12 mouse cellular contexts compared by ENCODE assay signal in genomic region chr3:88453986-88454385, GRCm38 (mm10). TPM values are rescaled to one million over a fixed set of nuclear protein-coding genes. Genes with fewer than 3 reads are reported as not detected.
DNase-seq lines count a peak whose midpoint lies in the region; ATAC-seq lines count a peak whose summit lies in the region.
"Had no signal": no experiment of that assay in that cellular context is flagged by ENCODE, and none has a peak within 500 bp of the region (broad histone marks: within the 10 kb centered on the region; RNA-seq: fewer than 3 reads in every experiment).

No protein-coding gene starts in this region.

- peak overlapping the region; percentile 21; the same call in 1 of the 2 replicates for H3K9ac ChIP-seq in intestine, embryonic 16.5 days (ENCODE audit: low read depth, low read length)
- H3K9ac ChIP-seq in stomach, embryonic 15.5 days = no peak overlapping the region
- no peak overlapping the region for H3K9ac ChIP-seq in midbrain, embryonic 16.5 days (ENCODE audit: low read depth, low read length)
- no peak overlapping the region for H3K9ac ChIP-seq in hindbrain, embryonic 14.5 days
- H3K9ac ChIP-seq: kidney, embryonic 15.5 days; liver, embryonic 13.5 days had no signal

- no peak for ATAC-seq in intestine, embryonic 16.5 days
- no peak for ATAC-seq in stomach, embryonic 15.5 days (ENCODE audit: insufficient read depth, low FRiP score, low read depth)
- no peak for ATAC-seq in midbrain, embryonic 16.5 days
- no peak for ATAC-seq in hindbrain, embryonic 14.5 days (ENCODE audit: low FRiP score)

- no peaks in the 10 kb centered on the region for H3K9me3 ChIP-seq in intestine, embryonic 16.5 days (ENCODE audit: control insufficient read depth, low read length)
- no peaks in the 10 kb centered on the region for H3K9me3 ChIP-seq in stomach, embryonic 15.5 days
- H3K9me3 ChIP-seq in midbrain, embryonic 16.5 days (replicated peaks; ENCODE audit: control insufficient read depth, low read length, poor library complexity, severe bottlenecking) = no peaks in the 10 kb centered on the region
- no peaks in the 10 kb centered on the region for H3K9me3 ChIP-seq in hindbrain, embryonic 14.5 days (ENCODE audit: control insufficient read depth, low read length)
- H3K9me3 ChIP-seq: G1E; kidney, embryonic 15.5 days; liver, embryonic 13.5 days; neural tube, embryonic 13.5 days had no signal

- peak overlapping the region; percentile 60; the same call in 1 of the 2 replicates for H3K4me2 ChIP-seq in intestine, embryonic 16.5 days (ENCODE audit: low read depth, low read length)
- peak overlapping the region; percentile 39 for H3K4me2 ChIP-seq in stomach, embryonic 15.5 days
- no peak overlapping the region for H3K4me2 ChIP-seq in midbrain, embryonic 16.5 days (ENCODE audit: low read length)
- no peak overlapping the region for H3K4me2 ChIP-seq in hindbrain, embryonic 14.5 days (replicated peaks)
- H3K4me2 ChIP-seq: neural tube, embryonic 13.5 days had no signal

- no peak overlapping the region for H3K27ac ChIP-seq in intestine, embryonic 16.5 days (ENCODE audit: low read length)
- no peak overlapping the region for H3K27ac ChIP-seq in stomach, embryonic 15.5 days
- no peak overlapping the region for H3K27ac ChIP-seq in midbrain, embryonic 16.5 days (ENCODE audit: low read length)
- H3K27ac ChIP-seq in hindbrain, embryonic 14.5 days = no peak overlapping the region
- H3K27ac ChIP-seq: liver, embryonic 13.5 days; neural tube, embryonic 13.5 days had no signal

- H3K36me3 ChIP-seq in intestine, embryonic 16.5 days (ENCODE audit: control insufficient read depth, insufficient read depth, low read length) = no peaks in the 10 kb centered on the region
- no peaks in the 10 kb centered on the region for H3K36me3 ChIP-seq in stomach, embryonic 15.5 days
- peaks cover 9% of the 10 kb centered on the region; the same call in 1 of the 2 replicates for H3K36me3 ChIP-seq in midbrain, embryonic 16.5 days (ENCODE audit: control insufficient read depth, insufficient read depth, low read length)
- H3K36me3 ChIP-seq in hindbrain, embryonic 14.5 days (replicated peaks; ENCODE audit: control insufficient read depth, insufficient read depth) = peaks cover 33% of the 10 kb centered on the region
- H3K36me3 ChIP-seq: kidney, embryonic 15.5 days had no signal

- peaks cover 49% of the 10 kb centered on the region for H3K4me1 ChIP-seq in intestine, embryonic 16.5 days (ENCODE audit: control insufficient read depth, insufficient read depth, low read length)
- peaks cover 33% of the 10 kb centered on the region for H3K4me1 ChIP-seq in stomach, embryonic 15.5 days
- H3K4me1 ChIP-seq in midbrain, embryonic 16.5 days (ENCODE audit: control insufficient read depth, insufficient read depth, low read length) = peaks cover 19% of the 10 kb centered on the region
- peaks cover 22% of the 10 kb centered on the region for H3K4me1 ChIP-seq in hindbrain, embryonic 14.5 days (replicated peaks; ENCODE audit: control insufficient read depth, insufficient read depth, low read length)

- WGBS in intestine, embryonic 16.5 days = 84% methylated on average over 8 of the region's 8 CpGs
- 74% methylated on average over 8 of the region's 8 CpGs for WGBS in stomach, embryonic 15.5 days
- 85% methylated on average over 8 of the region's 8 CpGs for WGBS in midbrain, embryonic 16.5 days
- 72% methylated on average over 8 of the region's 8 CpGs for WGBS in hindbrain, embryonic 14.5 days

- 0 out of 2 replicates have a peak, but pooled peaks cover under 1% of the 10 kb centered on the region for H3K27me3 ChIP-seq in intestine, embryonic 16.5 days (replicated peaks; ENCODE audit: control insufficient read depth, insufficient read depth, low read length)
- H3K27me3 ChIP-seq in stomach, embryonic 15.5 days (replicated peaks) = no peaks in the 10 kb centered on the region
- H3K27me3 ChIP-seq in midbrain, embryonic 16.5 days (ENCODE audit: control insufficient read depth, insufficient read depth, low read depth, low read length) = no peaks in the 10 kb centered on the region
- no peaks in the 10 kb centered on the region for H3K27me3 ChIP-seq in hindbrain, embryonic 14.5 days (ENCODE audit: control insufficient read depth, insufficient read depth, low read length)

- H3K4me3 ChIP-seq in intestine, embryonic 16.5 days (ENCODE audit: low read length) = no peak overlapping the region
- H3K4me3 ChIP-seq in stomach, embryonic 15.5 days (replicated peaks) = no peak overlapping the region
- H3K4me3 ChIP-seq in midbrain, embryonic 16.5 days (ENCODE audit: low read depth, low read length) = no peak overlapping the region
- no peak overlapping the region for H3K4me3 ChIP-seq in hindbrain, embryonic 14.5 days (replicated peaks; ENCODE audit: low read length)
- H3K4me3 ChIP-seq: kidney, embryonic 15.5 days; liver, embryonic 13.5 days; neural tube, embryonic 13.5 days had no signal

- peak; percentile 89 for DNase-seq in CD4-positive helper T cell, adult 2 months (ENCODE audit: low read depth, low spot score)
- DNase-seq in CD8-positive naive resting alpha-beta T cell, adult 2 months (ENCODE audit: low read depth in 2 of 2, low spot score in 2 of 2) = peak; percentile 57 to 72
- no peak for DNase-seq in c-Kit-positive CD71-positive TER-119-positive erythroid progenitor cells, embryonic 14.5 days (ENCODE audit: low spot score)
- DNase-seq in hindbrain, embryonic 14.5 days (ENCODE audit: low spot score) = no peak
- DNase-seq: adrenal gland, adult 2 months; liver, embryonic 13.5 days had no signal

RNA-seq across cellular contexts. Expression of gene Sema4a, which starts 7.0 kb away (rescaled TPM):
- 60.9 and 71.1 TPM in 2 replicates for polyA plus RNA-seq in intestine, embryonic 16.5 days (2015; fragmentation: Nextera tagmentation; extraction: Ambion mirVana)
- polyA plus RNA-seq in stomach, embryonic 15.5 days (2015; fragmentation: Nextera tagmentation; extraction: Ambion mirVana) = 22.3 and 25.1 TPM in 2 replicates
- 42.5 and 44.0 TPM in 2 replicates for polyA plus RNA-seq in midbrain, embryonic 16.5 days (2015; fragmentation: Nextera tagmentation; extraction: Ambion mirVana)
- 21.5 and 22.9 TPM in 2 replicates for polyA plus RNA-seq in hindbrain, embryonic 14.5 days (2014; fragmentation: Nextera tagmentation; extraction: Ambion mirVana)

RNA-seq across cellular contexts. Expression of gene Slc25a44, which starts 29.0 kb away (rescaled TPM):
- 20.4 and 21.8 TPM in 2 replicates for polyA plus RNA-seq in intestine, embryonic 16.5 days (2015; fragmentation: Nextera tagmentation; extraction: Ambion mirVana)
- 15.7 and 16.0 TPM in 2 replicates for polyA plus RNA-seq in stomach, embryonic 15.5 days (2015; fragmentation: Nextera tagmentation; extraction: Ambion mirVana)
- polyA plus RNA-seq in midbrain, embryonic 16.5 days (2015; fragmentation: Nextera tagmentation; extraction: Ambion mirVana) = 36.7 and 39.3 TPM in 2 replicates
- 36.4 and 42.2 TPM in 2 replicates for polyA plus RNA-seq in hindbrain, embryonic 14.5 days (2014; fragmentation: Nextera tagmentation; extraction: Ambion mirVana)

RNA-seq across cellular contexts. Expression of gene Pmf1, which starts 43.9 kb away (rescaled TPM):
- 112 and 129 TPM in 2 replicates for polyA plus RNA-seq in intestine, embryonic 16.5 days (2015; fragmentation: Nextera tagmentation; extraction: Ambion mirVana)
- polyA plus RNA-seq in stomach, embryonic 15.5 days (2015; fragmentation: Nextera tagmentation; extraction: Ambion mirVana) = 115 and 118 TPM in 2 replicates
- 18.3 and 19.2 TPM in 2 replicates for polyA plus RNA-seq in midbrain, embryonic 16.5 days (2015; fragmentation: Nextera tagmentation; extraction: Ambion mirVana)
- 26.0 and 27.4 TPM in 2 replicates for polyA plus RNA-seq in hindbrain, embryonic 14.5 days (2014; fragmentation: Nextera tagmentation; extraction: Ambion mirVana)

RNA-seq across cellular contexts. Expression of gene Lmna, which starts 55.8 kb away (rescaled TPM):
- polyA plus RNA-seq in intestine, embryonic 16.5 days (2015; fragmentation: Nextera tagmentation; extraction: Ambion mirVana) = 126 and 127 TPM in 2 replicates
- polyA plus RNA-seq in stomach, embryonic 15.5 days (2015; fragmentation: Nextera tagmentation; extraction: Ambion mirVana) = 179 and 214 TPM in 2 replicates
- polyA plus RNA-seq in midbrain, embryonic 16.5 days (2015; fragmentation: Nextera tagmentation; extraction: Ambion mirVana) = 51.0 and 59.7 TPM in 2 replicates
- 44.3 and 47.3 TPM in 2 replicates for polyA plus RNA-seq in hindbrain, embryonic 14.5 days (2014; fragmentation: Nextera tagmentation; extraction: Ambion mirVana)

Comparison
In these comparisons a context has a peak if more than half of its experiments do, and no peak if none do; other contexts are left out.
1. DNase-seq: peak in CD4-positive helper T cell, adult 2 months (single experiment) and CD8-positive naive resting alpha-beta T cell, adult 2 months (2 of 2); none in c-Kit-positive CD71-positive TER-119-positive erythroid progenitor cells, embryonic 14.5 days (single experiment) and hindbrain, embryonic 14.5 days (single experiment).
2. H3K4me2 ChIP-seq: peak in intestine, embryonic 16.5 days (single experiment) and stomach, embryonic 15.5 days (single experiment); none in midbrain, embryonic 16.5 days (single experiment) and hindbrain, embryonic 14.5 days (single experiment).